8 mouse cellular contexts compared by ENCODE assay signal in the genomic region with DNA sequence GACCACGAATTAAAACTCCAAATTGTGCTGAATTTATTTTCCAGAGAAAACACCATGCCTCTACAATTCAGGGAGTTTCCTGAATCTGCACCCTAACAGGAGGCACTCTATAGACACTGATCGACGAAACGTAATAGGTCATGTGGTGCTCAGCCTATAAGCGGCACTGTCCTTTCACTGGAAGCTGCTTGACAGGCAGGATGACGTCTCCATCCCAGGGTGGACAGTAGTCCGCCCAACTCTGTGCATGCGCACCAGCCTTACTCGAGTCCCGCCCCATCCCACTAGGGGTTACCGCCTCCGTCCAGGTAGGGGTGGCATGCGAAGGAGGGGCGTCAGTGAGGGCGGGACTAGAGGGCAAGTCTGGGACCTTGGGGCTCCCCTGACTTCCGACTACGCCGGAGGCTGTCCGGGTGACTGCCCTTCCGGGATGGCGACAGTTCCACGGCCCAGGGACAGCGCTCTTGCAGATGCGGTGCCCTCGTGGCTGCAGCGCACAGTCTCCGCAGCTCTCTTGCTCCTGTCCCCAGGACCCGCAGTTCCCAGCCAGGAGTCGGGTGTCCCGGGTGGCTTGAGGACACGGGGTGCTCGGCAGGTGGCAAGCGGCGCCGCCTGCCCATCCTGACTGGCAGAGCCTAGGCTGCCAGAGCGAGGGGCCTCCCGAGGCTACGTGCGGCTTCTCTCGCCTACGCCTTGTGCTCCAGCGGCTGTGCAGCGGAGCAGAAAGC. TPM values are rescaled to one million over a fixed set of nuclear protein-coding genes. Genes with fewer than 3 reads are reported as not detected.
A peak's percentile ranks its signal among the peaks of the same experiment; 100 is the strongest.
DNase-seq lines count a peak whose midpoint lies in the region; ATAC-seq and TF ChIP-seq lines count a peak whose summit lies in the region.

A gene (plus strand): TSS at position 169 of the 728 bp plus-strand sequence.

- peak within 1 kb of the TSS; percentile 87 for H3K4me3 ChIP-seq in gastrocnemius, adult 2 months
- peak within 1 kb of the TSS; percentile 74 for H3K4me3 ChIP-seq in hindbrain, postnatal 0 days (ENCODE audit: low read length)
- peak within 1 kb of the TSS; percentile 72 for H3K4me3 ChIP-seq in left cerebral cortex, adult 2 months

- peak within 1 kb of the TSS; percentile 95 for H3K4me2 ChIP-seq in hindbrain, postnatal 0 days (ENCODE audit: low read depth, low read length)

- H3K27me3 ChIP-seq in hindbrain, postnatal 0 days (ENCODE audit: insufficient read depth, low read length), result no peaks in the 10 kb centered on the region

- H3K9me3 ChIP-seq in hindbrain, postnatal 0 days (ENCODE audit: low read length), result no peaks in the 10 kb centered on the region

- H3K27ac ChIP-seq in gastrocnemius, adult 2 months, result peak within 1 kb of the TSS; percentile 97
- peak within 1 kb of the TSS; percentile 85 for H3K27ac ChIP-seq in hindbrain, postnatal 0 days
- peak within 1 kb of the TSS; percentile 93 for H3K27ac ChIP-seq in left cerebral cortex, adult 2 months

- no peak for TF ChIP-seq CTCF in gastrocnemius, adult 2 months (IDR thresholded peaks at IDR 0.05)
- peak; percentile 38 for TF ChIP-seq CTCF in hindbrain, postnatal 0 days (IDR thresholded peaks at IDR 0.05; ENCODE audit: low read depth)
- TF ChIP-seq CTCF in left cerebral cortex, adult 2 months (IDR thresholded peaks at IDR 0.05), result no peak; the same call in 1 of the 2 replicates

- WGBS in hindbrain, postnatal 0 days, result under 1% methylated on average over 43 of the region's 43 CpGs

- peak; percentile 98 for ATAC-seq in common myeloid progenitor, adult 5-6 weeks (replicated peaks; ENCODE audit: low read depth, poor library complexity, severe bottlenecking)
- ATAC-seq in hindbrain, postnatal 0 days, result peak; percentile 98
- ATAC-seq in megakaryocyte, adult 5-6 weeks (ENCODE audit: poor library complexity, severe bottlenecking), result peak; percentile 98

- no peaks in the 10 kb centered on the region for H3K4me1 ChIP-seq in hindbrain, postnatal 0 days (ENCODE audit: insufficient read depth, low read length)

- peaks cover 17% of the 10 kb centered on the region for H3K36me3 ChIP-seq in hindbrain, postnatal 0 days (ENCODE audit: insufficient read depth, low read length)

- intact Hi-C loops in gastrocnemius, adult 2 months (cut with DNase I), result no loop called here
- intact Hi-C loops in left cerebral cortex, adult 2 months (cut with DNase I), result no loop called here

- DNase-seq in ZHBTc4 (ENCODE audit: low read depth, low spot score), result peak; percentile 91
- DNase-seq in gastrocnemius, adult 2 months, result peak; percentile 97
- DNase-seq in hindbrain, postnatal 0 days (ENCODE audit: low spot score), result peak; percentile 97
- DNase-seq in left cerebral cortex, adult 2 months (ENCODE audit: extremely low spot score in 1 of 2, low spot score in 2 of 2), result peak; percentile 89 to 90
- peak; percentile 92 for DNase-seq in right cerebral cortex, adult 2 months (ENCODE audit: low spot score in 2 of 2)
- DNase-seq in urinary bladder, postnatal 14 days (ENCODE audit: low spot score), result peak; percentile 98

- H3K9ac ChIP-seq in hindbrain, postnatal 0 days (replicated peaks; ENCODE audit: low read length), result peak within 1 kb of the TSS; percentile 81

RNA-seq across cellular contexts. Expression of the gene that starts here (rescaled TPM):
- 15.7 and 26.1 TPM in 2 replicates for total RNA-seq in common myeloid progenitor, adult 5-6 weeks (2017)
- 100 to 1,000 TPM in 1 of 2 experiments, 10 to 100 TPM in 1; 90.6 to 129 TPM for total RNA-seq in gastrocnemius, adult 2 months (2021)
- 72.7 and 93.9 TPM in 2 replicates for total RNA-seq in hindbrain, postnatal 0 days (2014; rRNA removed)
- 40.2 and 40.3 TPM in 2 replicates for polyA plus RNA-seq in hindbrain, postnatal 0 days (2015; fragmentation: Nextera tagmentation; extraction: Ambion mirVana)
- total RNA-seq in left cerebral cortex, adult 2 months (2021), result 10 to 100 TPM; 25.3 to 28.4 TPM
- total RNA-seq in megakaryocyte, adult 5-6 weeks (2015), result 19.7 and 23.5 TPM in 2 replicates
- total RNA-seq in megakaryocyte, adult 5-6 weeks (2017), result 14.8 and 28.3 TPM in 2 replicates

Comparison
In these comparisons a context has a peak if more than half of its experiments do, and no peak if none do; other contexts are left out.
1. Peak in every context shown above with its lines: DNase-seq, ATAC-seq, H3K4me3 ChIP-seq and H3K27ac ChIP-seq.